Mouse (Mus musculus) gastrocnemius, adult 18-20 months (tissue): ENCODE measurements around the gene Plxdc1. TPM values are rescaled to one million over a fixed set of nuclear protein-coding genes. Genes with fewer than 3 reads are reported as not detected.

Experiments
- DNase-seq: peaks from one replicate; pipeline ENCODE4 v3.0.0; 2021; ENCODE audit warnings: low spot score
- total RNA-seq, 2 experiments: library from RNA; stranded (reverse); gene quantifications; 2 replicates each; pipeline ENCODE4 v1.2.3; 2021

The Plxdc1 gene
- total RNA-seq, 2 experiments from 2014 or later, result 2.1 to 2.6 TPM

DNA sequence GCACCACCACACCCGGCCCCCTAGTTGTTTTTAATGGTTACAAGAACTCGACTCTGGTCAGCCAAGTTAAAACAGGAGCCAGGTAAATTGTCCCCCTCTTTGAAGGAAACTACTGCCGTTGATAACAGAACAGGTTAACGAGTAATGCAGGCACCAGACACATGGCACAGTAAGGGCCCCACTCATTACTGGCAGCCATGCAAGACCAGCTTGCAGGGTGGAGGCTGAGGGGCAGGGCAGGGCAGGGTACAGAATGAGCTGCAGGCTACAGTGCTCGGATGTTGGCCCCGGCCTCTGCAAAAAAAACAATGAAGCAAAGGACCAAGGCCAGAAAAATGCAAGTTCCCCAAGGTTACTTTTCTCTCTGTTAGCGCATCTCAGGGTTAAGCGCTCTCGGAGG is 62.6 kb downstream of the Plxdc1 start:
- DNase-seq, result no peak

DNA sequence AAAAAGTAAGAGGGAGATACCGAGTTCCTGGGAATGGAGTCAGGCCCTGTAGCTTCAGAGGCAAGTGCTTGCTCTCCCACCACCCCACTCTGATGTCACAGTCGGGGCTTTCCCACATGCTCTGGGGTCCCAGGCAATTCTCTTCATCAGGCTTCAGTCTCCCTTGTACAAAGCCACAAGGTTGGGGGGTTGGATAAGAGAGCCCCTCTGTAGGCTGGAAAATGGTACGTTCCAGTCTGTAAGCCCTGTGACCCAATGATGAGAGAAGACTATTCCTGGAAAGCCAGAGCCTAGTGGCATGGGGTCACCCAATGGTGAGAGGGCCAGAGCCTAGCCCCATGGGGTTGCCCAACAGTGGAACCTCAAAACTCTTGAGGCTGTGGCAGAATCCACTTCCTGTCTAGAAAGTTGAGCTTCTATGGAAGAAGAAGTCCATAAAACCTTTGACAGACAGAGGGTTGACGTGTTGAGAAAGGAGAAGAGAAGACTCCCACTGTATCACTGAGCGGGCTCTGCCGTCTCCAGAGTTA is 70.2 kb downstream of the Plxdc1 start:
- no peak for DNase-seq

DNA sequence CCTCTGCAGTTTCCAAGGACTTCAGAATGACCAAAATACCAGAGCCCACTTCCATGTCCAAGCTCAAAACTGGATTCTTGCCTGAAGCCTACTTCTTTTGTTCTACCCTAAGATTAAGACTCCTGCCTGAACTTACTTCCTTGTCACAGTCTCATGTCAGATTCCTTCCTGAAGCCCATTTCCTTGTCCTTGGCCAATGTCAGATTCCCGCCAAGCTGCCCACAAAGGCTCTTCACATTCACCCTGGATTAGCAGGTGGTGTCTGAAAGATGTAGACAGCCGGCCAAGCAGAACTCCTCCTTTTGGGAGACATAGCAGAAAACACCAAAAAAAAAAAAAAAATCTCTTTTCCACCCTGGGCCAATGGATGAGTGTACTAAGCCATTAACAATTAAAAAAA is 70.8 kb downstream of the Plxdc1 start:
- no peak for DNase-seq

DNA sequence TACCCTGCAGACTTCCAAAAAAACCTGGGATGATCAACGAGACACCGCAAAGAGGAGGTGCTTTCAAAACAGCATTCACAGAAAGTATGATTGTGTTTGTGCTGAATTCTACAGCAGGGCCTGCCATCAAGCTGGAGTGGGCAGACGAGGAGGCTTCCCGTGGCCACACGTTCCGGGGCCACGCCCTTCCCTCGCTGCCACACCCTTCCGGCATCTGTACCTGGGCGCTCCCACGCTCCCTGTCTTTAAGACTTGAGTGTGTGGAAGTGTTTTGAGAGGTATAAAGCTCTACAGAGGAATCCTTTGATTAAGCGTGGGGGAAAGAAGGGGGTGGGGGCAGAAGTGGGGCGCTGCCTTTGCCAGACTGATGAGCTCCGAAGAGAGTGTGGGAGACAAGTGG is 73.1 kb downstream of the Plxdc1 start:
- no peak for DNase-seq

DNA sequence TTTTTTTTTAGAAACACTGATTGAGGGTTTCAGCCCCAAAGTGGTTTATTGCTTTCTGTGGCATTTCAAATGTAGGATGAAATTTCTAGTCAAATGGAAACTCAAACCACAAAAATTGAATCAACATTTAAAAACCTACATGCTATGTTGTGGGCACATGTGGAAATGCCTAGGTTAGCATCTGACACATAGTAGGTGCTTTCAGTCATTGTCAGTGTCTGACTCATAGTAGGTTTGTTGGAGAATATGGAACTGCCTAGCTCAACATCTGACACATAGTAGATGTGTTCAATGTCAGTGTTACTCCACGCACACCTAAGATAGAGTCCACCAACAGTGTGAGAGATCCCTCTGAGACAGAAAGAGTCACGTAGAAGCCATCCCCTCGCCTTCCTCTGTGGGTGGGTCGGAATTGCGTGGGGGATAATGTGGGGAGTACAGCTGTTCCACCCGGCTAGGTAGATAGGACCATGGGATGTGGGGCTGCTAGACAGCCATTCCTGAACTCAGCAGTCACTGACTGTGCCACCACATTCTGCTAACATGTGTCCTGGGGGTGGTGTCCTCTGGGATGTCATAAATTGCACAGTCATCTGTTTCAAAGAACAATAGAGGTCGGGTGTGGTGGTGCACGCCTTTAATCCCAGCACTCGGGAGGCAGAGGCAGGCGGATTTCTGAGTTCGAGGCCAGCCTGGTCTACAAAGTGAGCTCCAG is 77.5 kb downstream of the Plxdc1 start:
- DNase-seq, result no peak

DNA sequence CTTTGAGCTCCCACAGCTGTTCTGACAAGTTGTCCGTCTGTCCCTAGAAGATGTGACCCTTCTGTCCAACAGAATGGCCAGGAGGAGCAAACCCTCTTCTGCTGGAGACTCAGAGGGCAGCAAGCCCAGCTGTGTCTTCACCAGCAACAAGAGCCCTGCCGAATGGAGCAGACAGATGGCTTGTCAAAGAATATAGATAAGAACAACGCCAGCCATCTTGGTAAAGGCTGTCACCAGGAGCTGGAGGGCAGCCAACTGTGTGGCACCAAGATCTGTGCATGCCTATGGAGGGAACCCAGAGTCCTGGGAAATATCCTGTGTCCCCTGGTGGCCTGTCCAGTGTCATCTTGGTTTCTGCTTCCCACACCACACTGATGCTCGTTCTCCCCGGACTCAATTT is 78.3 kb downstream of the Plxdc1 start:
- DNase-seq, result no peak

DNA sequence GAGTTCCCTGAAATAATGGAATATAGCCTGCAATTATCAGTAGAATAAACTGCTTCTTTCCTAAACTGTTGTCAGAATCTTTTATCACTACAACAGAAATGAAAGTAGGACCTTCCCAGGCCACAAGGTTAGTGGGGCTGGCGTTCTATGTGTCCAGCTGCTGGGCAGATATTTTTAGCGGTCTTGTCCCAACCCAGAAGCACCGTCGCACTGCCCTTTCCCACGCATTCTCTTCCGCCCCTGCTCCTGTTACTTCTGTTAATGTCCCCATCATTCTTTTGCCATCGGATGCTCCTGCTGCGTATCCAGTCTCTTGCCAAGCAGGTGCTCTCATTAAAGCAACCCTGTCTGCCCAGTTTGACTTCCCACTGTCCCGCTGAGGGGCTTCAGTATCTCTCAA is 79.3 kb downstream of the Plxdc1 start:
- DNase-seq, result no peak

DNA sequence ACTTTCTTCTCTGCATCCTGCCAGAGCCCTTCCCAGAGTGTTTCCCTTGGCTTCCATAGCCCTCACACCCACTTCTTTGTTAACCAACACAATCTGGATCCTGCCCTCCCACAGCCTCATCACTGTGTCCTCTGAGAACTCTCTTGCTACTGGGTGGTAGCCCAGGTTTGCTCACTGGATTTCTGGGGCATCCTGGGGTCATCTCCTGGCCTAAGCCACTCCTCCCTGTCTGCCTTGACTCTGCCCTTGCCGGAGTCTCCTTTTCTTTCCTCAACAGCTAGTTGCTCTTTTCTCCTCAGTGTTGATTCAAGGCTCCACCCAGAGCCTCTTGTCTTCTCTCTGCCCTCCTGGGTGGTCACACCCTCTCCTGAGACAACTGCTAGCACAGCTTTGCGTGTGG is 80.3 kb downstream of the Plxdc1 start:
- DNase-seq, result no peak

DNA sequence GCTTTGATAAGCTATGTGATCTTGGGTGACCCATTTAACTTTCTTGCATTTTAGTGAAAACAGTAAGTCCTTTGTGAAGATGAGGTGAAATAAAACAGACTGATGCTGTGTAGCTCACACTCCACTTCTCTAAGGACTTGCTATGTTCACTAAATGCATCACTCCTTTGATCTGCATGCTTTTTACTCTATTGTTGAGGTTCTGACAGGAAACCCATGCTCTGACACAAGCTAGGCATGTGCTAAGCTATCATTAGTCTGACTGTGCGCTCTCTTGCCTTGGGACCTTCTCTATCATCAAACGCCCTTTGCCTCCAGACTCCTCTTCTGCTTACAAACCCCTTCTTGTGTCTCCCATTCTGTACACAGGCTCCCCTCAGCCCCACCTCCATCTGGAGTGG is 80.7 kb downstream of the Plxdc1 start:
- no peak for DNase-seq

DNA sequence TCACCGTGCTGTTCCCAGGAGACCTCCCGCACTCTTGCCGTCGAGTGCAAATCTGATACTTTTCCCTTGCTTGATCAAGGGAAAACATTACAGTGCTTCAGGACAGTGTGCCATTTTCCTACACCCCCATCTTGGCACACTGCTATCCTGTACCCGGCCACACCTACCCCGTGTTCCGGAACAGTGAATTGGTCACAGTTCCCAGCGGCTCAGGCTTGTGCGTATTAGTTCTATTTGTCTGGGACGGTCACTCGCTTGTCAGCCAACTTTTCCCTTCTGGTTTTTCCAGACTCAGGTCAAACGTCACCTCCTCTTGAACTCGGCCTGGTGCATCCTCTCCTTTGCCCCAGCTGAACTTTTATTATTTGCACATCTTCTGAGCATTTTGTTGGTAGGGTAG is 81.4 kb downstream of the Plxdc1 start:
- DNase-seq, result peak; percentile 14

DNA sequence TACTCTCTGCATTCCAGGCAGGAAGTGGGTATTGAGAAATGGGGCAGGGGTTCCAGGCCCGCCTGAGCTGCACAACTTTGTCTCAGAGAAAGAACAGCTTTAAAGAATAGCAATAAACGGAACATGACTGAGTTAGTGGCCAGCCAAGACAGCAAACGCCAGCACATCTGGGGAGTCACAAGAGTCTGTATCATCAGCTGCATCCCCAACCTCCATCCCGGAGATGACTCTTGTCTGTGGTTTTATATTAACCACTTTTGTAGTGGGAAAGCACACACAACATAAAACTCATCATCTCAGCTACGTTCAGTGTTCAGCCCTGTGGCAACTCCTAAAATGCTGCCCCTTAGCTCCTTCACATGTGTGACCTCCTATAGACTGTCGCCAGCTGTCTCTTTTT is 84.4 kb downstream of the Plxdc1 start:
- DNase-seq, result no peak

DNA sequence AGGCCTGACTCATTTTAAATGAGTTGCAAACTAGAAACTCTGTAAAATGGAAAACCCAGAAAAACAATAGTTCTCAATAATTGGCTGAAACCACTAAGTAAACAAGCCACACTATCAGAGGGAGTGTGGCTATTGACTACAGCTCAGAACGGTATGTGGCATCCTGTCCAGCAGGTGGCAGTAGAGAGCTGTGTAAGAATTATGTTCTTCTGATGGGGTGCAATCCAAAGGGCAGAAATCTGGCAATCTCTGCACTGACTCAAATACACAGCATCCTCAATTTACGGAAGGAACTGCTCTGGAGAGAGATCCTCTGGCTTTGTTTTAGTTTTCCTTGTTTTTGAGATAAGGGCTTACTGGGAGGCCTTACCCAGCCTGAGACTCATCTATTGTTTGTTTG is 86.4 kb downstream of the Plxdc1 start:
- peak; percentile 92 for DNase-seq

DNA sequence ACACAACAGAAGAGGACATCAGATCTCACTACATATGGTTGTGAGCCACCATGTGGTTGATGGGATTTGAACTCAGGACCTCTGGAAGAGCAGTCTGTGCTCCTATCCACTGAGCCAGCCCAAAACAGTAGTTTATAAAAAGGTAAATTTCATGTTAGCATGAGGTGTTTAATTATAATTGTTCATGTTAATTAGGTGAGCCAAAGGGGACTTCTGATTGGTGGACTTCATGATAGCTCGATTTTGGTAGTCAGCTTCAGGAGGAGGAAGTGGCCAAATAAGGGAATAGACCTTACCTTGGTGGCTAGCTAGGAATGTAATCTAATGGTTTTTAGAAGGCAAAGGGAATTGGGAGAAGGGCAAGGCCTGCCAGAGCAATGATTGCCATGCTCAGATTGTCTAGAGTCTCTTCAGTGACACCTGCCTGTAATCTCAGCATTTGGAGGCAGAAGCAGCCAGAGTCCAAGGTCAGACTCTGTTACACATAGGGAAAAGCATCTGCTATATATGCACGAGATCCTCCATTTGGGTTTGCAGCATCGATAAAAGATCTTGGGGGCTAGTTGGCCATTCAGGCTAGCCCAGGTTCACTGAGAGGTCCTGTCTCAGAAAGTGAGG is 88.6 kb downstream of the Plxdc1 start:
- no peak for DNase-seq

DNA sequence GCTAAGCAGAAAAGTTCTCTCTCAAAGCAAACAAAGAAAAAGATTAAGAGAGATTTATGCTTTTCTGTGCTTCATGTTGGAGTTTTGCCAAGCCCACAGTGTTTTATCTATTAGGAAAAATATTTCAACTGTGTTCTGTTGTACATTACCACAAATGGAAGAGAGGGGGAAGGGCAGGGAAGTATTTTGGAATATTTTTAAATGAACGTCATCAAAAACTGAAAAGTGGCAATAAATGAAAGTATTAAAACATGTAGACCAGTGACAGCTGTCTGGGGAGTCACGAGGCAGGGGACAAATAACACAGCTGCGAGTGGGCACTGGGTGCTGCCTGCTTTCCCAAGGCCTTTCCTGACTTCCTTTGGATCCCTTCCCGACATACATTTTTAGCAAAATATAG is 89.6 kb downstream of the Plxdc1 start:
- DNase-seq, result no peak

DNA sequence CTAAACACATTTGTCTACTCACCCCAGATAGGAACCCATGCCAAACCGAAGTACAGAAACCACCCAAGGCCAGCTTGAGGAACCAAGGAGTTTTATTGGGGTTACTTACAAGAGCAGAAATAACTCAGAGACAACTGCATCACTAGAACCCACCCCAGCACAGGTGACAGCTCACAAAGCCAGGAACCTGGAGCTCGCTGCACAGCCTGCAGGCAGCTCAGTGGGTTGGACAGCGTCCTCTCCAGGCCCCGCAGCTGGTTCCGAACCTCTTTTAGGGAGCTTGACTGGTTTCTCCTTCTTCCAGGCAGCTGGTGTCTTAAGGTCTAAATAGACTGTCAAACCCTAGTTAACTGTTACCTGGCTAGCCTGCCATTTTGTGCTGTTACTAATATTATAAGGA is 94.4 kb downstream of the Plxdc1 start:
- DNase-seq, result no peak

DNA sequence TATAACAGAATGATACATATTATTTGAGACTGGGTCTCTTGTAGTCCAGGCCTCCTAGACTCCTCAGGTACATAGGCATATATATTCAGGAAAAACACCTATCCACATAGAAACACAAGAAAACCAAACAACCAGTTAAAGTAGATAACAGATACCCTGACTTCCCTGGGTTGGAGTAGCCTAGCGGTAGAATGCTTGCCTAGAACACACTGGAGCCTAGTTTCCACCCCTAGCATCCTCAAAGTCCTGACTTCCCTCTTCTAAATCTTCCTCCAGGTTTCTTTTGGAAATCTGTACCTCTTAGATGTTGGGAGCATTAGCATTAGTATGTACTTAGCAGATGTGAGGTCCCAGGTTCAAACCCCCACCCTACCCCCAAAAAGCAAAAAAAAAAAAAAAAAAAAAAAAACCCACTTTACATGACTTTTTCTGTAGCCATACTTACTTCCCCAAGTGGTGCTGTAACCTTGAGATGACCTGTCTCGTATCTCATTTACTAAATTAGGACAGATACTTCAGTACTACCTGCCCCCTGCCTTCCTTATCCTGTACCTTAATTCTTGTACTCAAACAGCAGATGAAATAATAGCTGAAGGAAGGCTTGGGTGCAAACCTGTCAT is 100.8 kb downstream of the Plxdc1 start:
- no peak for DNase-seq

DNA sequence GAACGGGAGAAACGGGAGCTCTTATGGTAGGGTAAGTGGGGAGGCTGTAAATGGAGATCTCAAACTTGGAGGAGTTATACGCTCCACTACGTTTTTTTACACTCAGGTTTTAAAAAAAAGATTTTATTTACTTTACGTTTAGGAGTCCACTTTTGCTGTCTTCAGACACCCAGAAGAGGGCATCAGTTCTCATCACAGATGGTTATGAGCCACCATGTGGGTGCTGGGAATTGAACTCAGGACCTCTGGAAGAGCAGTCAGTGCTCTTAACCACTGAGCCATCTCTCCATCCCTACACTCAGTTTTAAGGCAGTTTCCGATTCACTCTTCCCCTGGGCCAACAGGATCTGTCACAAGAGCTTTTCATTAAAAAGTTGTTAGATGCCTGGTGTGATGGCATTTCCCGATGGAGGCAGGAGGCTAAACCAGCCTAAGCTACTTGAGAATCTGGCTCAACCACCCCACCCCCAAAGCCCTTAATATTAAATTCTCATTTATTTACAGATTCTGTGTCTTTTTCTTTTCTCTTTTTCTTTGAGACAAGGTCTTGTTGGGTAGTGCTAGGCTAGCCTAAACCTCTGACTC is 101.6 kb downstream of the Plxdc1 start:
- DNase-seq, result no peak

DNA sequence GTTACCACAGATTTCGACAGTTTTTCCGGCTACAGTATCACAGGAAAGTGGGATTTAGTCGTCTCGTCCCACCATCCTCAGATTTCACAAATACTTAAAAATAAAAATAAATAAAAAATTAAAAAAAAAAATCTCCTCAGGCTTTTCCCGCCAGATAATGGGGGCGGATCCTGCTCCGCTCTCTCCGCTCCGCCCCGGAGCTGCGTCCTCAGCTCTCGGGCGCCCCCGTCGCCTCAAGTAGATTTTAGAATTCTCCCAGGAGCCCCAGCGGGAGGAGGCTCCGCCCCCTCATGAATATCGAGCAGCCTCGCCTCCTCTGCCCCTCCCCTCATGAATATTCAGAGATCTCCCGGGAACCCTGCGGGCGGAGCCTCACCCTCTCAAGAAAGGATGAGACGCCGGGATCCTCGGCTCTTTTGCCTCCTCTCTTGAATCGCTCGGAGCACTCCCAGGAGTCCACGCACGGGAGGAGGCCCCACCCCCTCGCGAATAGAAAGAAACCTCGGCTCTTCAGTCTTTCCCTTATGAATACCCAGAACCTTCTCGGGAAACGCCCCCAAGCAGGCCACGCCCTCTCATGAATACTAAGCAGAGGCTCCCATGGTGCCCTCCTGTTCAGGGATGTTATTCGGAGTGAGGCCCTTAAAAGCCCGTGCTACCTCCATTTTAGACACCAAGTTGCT is 102.2 kb downstream of the Plxdc1 start, which contains the start of gene Fbxo47:
Gene Fbxo47 (minus strand): TSS at position 237 of the 683 bp plus-strand sequence.
- peak; percentile 98 for DNase-seq

DNA sequence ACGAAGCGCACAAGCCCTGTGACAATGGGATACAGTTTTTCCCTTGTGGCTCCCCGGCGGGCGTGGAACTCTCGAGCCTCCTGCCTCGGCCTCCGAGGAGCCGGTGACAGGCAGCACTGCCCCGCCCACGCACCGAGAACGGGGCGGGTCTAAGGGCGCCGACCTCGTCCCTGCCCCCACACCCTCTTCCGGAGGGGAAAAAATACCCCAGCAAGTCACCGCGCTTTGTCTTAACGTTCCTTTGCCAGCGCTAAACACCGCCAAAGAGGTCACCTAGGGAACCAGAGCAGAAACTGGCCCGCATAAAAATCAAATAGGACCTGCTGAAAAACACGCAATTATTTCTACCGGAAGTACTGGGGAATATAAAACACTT is 102.7 kb downstream of the Plxdc1 start:
- DNase-seq, result peak; percentile 62

DNA sequence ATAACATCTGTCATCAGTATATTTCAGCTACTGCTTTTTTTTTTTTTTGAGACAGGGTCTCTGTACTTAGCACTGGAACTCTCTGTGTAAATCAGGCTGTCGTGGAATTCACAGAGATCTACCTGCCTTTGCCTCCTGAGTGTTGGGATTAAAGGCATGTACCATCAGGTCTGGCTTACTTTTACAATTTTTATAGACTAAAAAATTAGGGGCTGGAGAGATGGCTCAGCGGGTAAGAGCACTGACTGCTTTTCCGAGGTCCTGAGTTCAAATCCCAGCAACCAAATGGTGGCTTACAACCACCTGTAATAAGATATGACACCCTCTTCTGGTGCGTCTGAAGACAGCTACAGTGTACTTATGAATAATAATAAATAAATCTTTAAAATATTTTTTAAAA is 105.9 kb downstream of the Plxdc1 start:
- no peak for DNase-seq

DNA sequence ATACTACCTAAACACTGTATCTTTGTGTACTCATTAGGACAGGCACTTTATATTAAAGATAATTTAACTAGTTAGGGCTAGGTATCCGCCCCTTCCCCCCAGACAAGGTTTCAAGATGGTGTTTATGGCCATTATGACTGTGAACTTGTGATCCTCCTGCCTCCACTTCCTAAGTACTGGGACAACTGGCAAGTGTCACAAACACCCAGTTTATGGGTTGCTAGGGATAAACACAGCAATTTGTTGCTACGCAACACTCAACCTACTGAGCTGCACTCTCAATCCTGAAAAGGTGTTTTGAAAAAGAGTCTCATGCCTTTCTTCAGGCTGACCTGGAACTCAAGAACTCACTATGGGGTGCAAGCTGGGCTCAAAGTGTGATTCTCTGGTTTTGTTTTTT is 108.9 kb downstream of the Plxdc1 start:
- DNase-seq, result no peak

DNA sequence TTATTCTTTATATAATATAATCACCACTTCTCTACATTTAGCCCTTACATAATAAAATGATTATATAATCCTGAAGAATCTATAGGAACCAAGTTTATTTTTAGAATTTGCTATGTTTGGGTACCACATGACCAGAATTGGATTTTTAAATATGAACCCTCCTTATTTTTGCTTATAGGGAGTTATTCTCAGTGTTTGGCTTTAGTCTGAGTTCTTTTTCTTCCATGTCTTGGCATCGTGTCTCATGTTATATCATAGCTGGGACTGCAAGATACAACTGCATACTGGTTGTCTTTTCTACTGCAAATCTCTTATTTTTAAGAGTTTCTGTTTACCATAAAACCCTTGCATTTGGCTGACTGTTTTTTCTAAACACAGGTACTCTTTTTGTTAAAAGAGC is 111.8 kb downstream of the Plxdc1 start:
- no peak for DNase-seq
